Mouse (Mus musculus) bone marrow macrophage, adult 2 months (primary cell): Measurements from ENCODE around the gene Hivep2.

Experiments used
- CTCF ChIP-seq: IDR thresholded peaks from 2 replicates; pipeline ENCODE4 v1.5.1; 2012; ENCODE audit warnings: low read depth, mild to moderate bottlenecking, low read length, moderate library complexity
- POLR2A ChIP-seq: IDR thresholded peaks from 2 replicates; pipeline ENCODE4 v1.6.1; 2012; ENCODE audit warnings: mild to moderate bottlenecking, low read depth, low read length, borderline replicate concordance

DNA sequence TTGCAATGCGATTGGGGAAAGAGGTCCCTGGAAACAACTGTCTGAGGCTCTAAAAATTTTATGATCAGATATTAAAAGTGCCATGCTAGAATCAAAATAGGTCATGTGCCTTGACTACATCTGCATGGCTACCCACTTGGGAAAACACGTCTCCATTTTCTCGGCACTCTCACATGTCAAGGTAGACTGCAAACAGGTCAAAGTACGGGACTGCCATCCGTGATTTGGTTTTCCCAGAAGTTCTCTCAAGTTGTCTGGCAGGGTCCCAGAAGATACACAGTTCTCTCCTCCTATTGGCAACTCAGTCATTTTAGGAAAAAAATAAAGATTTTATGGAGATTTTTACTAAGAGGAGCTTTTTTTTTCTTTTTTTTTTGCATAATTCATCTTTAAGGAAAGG lies 153.3 kb downstream of the Hivep2 start:
- no peak for TF ChIP-seq POLR2A
- no peak for TF ChIP-seq CTCF
